Mouse (Mus musculus): ENCODE measurements at regions not wholly inside any gene's neighbourhood (a gene's known extent, or its start where the extent isn't known, plus 50 kb on each side); places are given as distances from the start of the nearest gene placed in this dataset.
"Not testable (repeated sequence)": the region's sequence is repeated elsewhere in the genome, so short reads cannot be mapped to it uniquely, and the experiment has no call there.

- Histone ChIP-seq H3K9me3 (no peaks in the 10 kb centered on the region), H3K4me2 (no peak overlapping the region), H3K4me3 (replicated peaks) (no peak overlapping the region), H3K4me1 (no peaks in the 10 kb centered on the region), H3K27ac (no peak overlapping the region), H3K36me3 (no peaks in the 10 kb centered on the region), H3K9ac (no peak overlapping the region), H3K27me3 (replicated peaks) (no peaks in the 10 kb centered on the region)
- 79% methylated on average over 2 of the region's 2 CpGs for WGBS
- no peak for ATAC-seq (ENCODE audit: insufficient read depth, low FRiP score, low read depth)
Observed at GRCm38 (mm10) chr8:5384851-5385250, 279.7 kb upstream of the Slc10a2 start.

GRCm38 (mm10) chr8:5378001-5378400, 272.9 kb upstream of the Slc10a2 start:
- no peak overlapping the region for H3K27ac ChIP-seq
- no peaks in the 10 kb centered on the region for H3K36me3 ChIP-seq
- WGBS = 71% methylated on average over 1 of the region's 1 CpGs
- no peak overlapping the region for H3K9ac ChIP-seq
- H3K4me3 ChIP-seq (replicated peaks) = no peak overlapping the region
- no peak overlapping the region for H3K4me2 ChIP-seq
- no peaks in the 10 kb centered on the region for H3K9me3 ChIP-seq
- no peaks in the 10 kb centered on the region for H3K27me3 ChIP-seq (replicated peaks)
- no peak for ATAC-seq (ENCODE audit: insufficient read depth, low FRiP score, low read depth)
- no peaks in the 10 kb centered on the region for H3K4me1 ChIP-seq

DNA sequence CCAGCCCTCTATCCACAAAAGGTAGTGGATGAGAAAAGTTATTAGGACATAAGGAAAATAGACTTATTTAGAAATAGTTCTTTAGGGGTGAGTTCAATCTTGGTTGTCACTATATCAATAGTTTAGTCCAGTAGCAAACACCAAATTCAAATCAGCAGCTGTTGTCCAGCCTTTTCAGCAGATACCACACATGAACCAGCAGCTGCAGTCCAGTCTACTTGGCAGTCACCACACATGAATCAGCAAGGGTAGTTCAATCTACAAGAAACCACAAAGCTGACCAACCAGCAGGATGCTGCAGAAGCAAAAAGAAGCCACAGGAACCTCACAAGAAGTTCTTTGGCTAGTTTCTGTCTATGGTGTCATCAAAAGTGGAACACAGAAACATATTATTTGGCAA, 234.8 kb upstream of the Slc10a2 start:
- no peak overlapping the region for H3K4me3 ChIP-seq (replicated peaks)
- no peaks in the 10 kb centered on the region for H3K27me3 ChIP-seq (replicated peaks)
- H3K9me3 ChIP-seq = no peaks in the 10 kb centered on the region
- H3K36me3 ChIP-seq = no peaks in the 10 kb centered on the region
- no peak for ATAC-seq (ENCODE audit: insufficient read depth, low FRiP score, low read depth)
- H3K9ac ChIP-seq = no peak overlapping the region
- no peaks in the 10 kb centered on the region for H3K4me1 ChIP-seq
- no peak overlapping the region for H3K4me2 ChIP-seq
- H3K27ac ChIP-seq = no peak overlapping the region

GRCm38 (mm10) chr8:5314594-5314993, 209.4 kb upstream of the Slc10a2 start:
- no peak overlapping the region for H3K9ac ChIP-seq
- no peaks in the 10 kb centered on the region for H3K27me3 ChIP-seq (replicated peaks)
- WGBS = 82% methylated on average over 1 of the region's 1 CpGs
- no peaks in the 10 kb centered on the region for H3K9me3 ChIP-seq
- no peak overlapping the region for H3K27ac ChIP-seq
- H3K4me1 ChIP-seq = no peaks in the 10 kb centered on the region
- H3K4me3 ChIP-seq (replicated peaks) = no peak overlapping the region
- H3K36me3 ChIP-seq = no peaks in the 10 kb centered on the region
- no peak for ATAC-seq (ENCODE audit: insufficient read depth, low FRiP score, low read depth)
- H3K4me2 ChIP-seq = no peak overlapping the region

DNA sequence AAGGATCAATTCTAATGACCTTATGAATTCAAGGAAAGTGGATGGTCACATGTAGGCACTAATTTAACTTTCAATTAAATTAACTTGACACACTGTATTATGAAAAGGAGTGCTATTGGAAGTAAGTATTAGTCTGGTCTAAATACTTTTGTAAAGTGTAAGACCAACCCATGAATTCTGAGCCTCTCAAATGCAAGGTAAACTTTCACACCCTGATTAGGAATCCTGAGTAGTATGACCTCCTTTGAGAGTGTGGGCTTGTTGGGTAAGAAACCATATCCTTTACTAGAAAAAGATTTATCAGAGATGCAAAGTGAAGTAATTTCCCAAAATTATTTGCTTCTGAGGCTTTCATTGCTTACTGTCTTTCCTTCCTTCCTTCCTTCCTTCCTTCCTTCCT, 194.8 kb upstream of the Slc10a2 start:
- Histone ChIP-seq H3K9me3 (no peaks in the 10 kb centered on the region), H3K9ac (no peak overlapping the region), H3K4me1 (no peaks in the 10 kb centered on the region), H3K27ac (no peak overlapping the region), H3K4me3 (replicated peaks) (no peak overlapping the region), H3K27me3 (replicated peaks) (no peaks in the 10 kb centered on the region), H3K4me2 (no peak overlapping the region), H3K36me3 (no peaks in the 10 kb centered on the region)
- ATAC-seq (ENCODE audit: insufficient read depth, low FRiP score, low read depth) = no peak

- no peak for ATAC-seq (ENCODE audit: insufficient read depth, low FRiP score, low read depth)
- Histone ChIP-seq H3K9me3 (no peaks in the 10 kb centered on the region), H3K4me2 (no peak overlapping the region), H3K4me1 (no peaks in the 10 kb centered on the region), H3K27me3 (replicated peaks) (no peaks in the 10 kb centered on the region), H3K36me3 (no peaks in the 10 kb centered on the region), H3K27ac (no peak overlapping the region), H3K9ac (no peak overlapping the region), H3K4me3 (replicated peaks) (no peak overlapping the region)
Observed at GRCm38 (mm10) chr8:5297190-5297589, 192.0 kb upstream of the Slc10a2 start.

DNA sequence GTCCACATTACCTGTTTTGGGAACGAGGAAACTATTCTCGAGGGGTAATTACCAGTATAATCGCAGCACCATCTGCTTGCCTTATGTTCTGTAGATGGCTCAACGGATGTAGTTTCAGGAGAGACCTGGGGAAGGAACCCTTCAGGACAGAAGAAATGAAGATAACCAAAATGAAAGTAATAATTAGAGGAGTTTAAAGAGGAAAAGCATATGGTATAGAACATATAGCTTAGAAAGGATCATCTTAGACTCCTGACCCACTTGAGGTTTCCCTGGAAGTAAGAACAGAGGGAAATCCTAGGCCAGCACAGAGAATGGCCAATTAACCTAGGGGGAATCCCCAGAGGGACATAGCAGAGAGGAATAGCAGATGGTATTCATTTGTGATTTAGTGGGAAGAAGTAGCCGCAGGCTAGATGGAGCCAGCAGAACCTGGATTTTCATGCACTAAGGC, 180.6 kb upstream of the Slc10a2 start:
- H3K27me3 ChIP-seq (replicated peaks) = no peaks in the 10 kb centered on the region
- H3K4me1 ChIP-seq = no peaks in the 10 kb centered on the region
- no peak overlapping the region for H3K4me3 ChIP-seq (replicated peaks)
- H3K36me3 ChIP-seq = no peaks in the 10 kb centered on the region
- H3K9ac ChIP-seq = no peak overlapping the region
- H3K9me3 ChIP-seq = no peaks in the 10 kb centered on the region
- 77% methylated on average over 5 of the region's 5 CpGs for WGBS
- H3K4me2 ChIP-seq = no peak overlapping the region
- no peak overlapping the region for H3K27ac ChIP-seq
- ATAC-seq (ENCODE audit: insufficient read depth, low FRiP score, low read depth) = no peak

GRCm38 (mm10) chr8:5283799-5284198, 178.6 kb upstream of the Slc10a2 start:
- Histone ChIP-seq H3K4me2 (no peak overlapping the region), H3K36me3 (no peaks in the 10 kb centered on the region), H3K27ac (no peak overlapping the region), H3K4me1 (no peaks in the 10 kb centered on the region), H3K9ac (no peak overlapping the region), H3K9me3 (no peaks in the 10 kb centered on the region), H3K27me3 (replicated peaks) (no peaks in the 10 kb centered on the region), H3K4me3 (replicated peaks) (no peak overlapping the region)
- no peak for ATAC-seq (ENCODE audit: insufficient read depth, low FRiP score, low read depth)

GRCm38 (mm10) chr8:5262316-5262715, 157.2 kb upstream of the Slc10a2 start:
- Histone ChIP-seq H3K27me3 (replicated peaks) (no peaks in the 10 kb centered on the region), H3K9me3 (no peaks in the 10 kb centered on the region), H3K4me1 (no peaks in the 10 kb centered on the region), H3K27ac (no peak overlapping the region), H3K4me2 (no peak overlapping the region), H3K36me3 (no peaks in the 10 kb centered on the region), H3K4me3 (replicated peaks) (no peak overlapping the region), H3K9ac (no peak overlapping the region)
- ATAC-seq (ENCODE audit: insufficient read depth, low FRiP score, low read depth) = no peak
- WGBS = 47% methylated on average over 1 of the region's 1 CpGs

GRCm38 (mm10) chr8:5241871-5242270, 136.7 kb upstream of the Slc10a2 start:
- H3K9ac ChIP-seq; H3K4me1 ChIP-seq; H3K4me2 ChIP-seq; H3K4me3 ChIP-seq (replicated peaks); H3K27me3 ChIP-seq (replicated peaks); H3K9me3 ChIP-seq; H3K27ac ChIP-seq; ATAC-seq (ENCODE audit: insufficient read depth, low FRiP score, low read depth); H3K36me3 ChIP-seq: not testable (repeated sequence)
- 96% methylated on average over 22 of the region's 22 CpGs for WGBS
